23 mouse cellular contexts compared by ENCODE assay signal in the genomic region with DNA sequence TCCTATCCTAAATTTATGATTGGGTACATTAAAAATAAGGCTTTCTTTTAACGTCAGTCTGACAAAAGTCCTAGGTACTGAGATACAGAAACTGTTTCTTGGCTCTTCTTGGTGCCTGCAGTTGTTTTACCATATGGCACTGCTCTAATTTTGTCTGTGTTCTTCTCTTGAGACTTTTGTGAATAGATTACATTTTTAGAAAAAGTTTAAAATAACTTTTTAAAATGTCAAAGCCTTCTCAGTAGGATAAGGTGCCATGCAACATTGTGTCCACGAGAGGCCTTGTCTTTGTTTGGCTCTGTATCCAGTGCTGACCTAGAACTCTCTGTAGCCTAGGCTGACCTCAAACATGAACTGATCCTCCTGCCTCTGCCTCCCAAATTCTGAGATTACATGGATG.
A peak's percentile ranks its signal among the peaks of the same experiment; 100 is the strongest.
DNase-seq lines count a peak whose midpoint lies in the region; ATAC-seq and TF ChIP-seq lines count a peak whose summit lies in the region.
"Had no signal": no experiment of that assay in that cellular context is flagged by ENCODE, and none has a peak within 500 bp of the region (broad histone marks: within the 10 kb centered on the region; RNA-seq: fewer than 3 reads in every experiment).

No protein-coding gene starts in this region.

- no peak overlapping the region for H3K4me3 ChIP-seq in heart, adult 2 months
- no peak overlapping the region for H3K4me3 ChIP-seq in layer of hippocampus, adult 2 months
- H3K4me3 ChIP-seq in kidney, embryonic 16.5 days (ENCODE audit: low read length): no peak overlapping the region
- H3K4me3 ChIP-seq: embryonic facial prominence, embryonic 10.5 days; forebrain, embryonic 12.5 days; hindbrain, embryonic 15.5 days; kidney, embryonic 15.5 days; limb, embryonic 13.5 days; lung, embryonic 15.5 days; midbrain, embryonic 10.5 days; stomach, embryonic 15.5 days had no signal

- H3K27me3 ChIP-seq in heart, adult 2 months (ENCODE audit: control insufficient read depth, insufficient read depth, low read length): no peaks in the 10 kb centered on the region
- H3K27me3 ChIP-seq in kidney, embryonic 16.5 days (ENCODE audit: insufficient read depth, low read length): no peaks in the 10 kb centered on the region
- H3K27me3 ChIP-seq: forebrain, embryonic 12.5 days; hindbrain, embryonic 15.5 days; kidney, embryonic 15.5 days; limb, embryonic 13.5 days; lung, embryonic 15.5 days; stomach, embryonic 15.5 days had no signal

- H3K27ac ChIP-seq in heart, adult 2 months: no peak overlapping the region; the same call in 1 of the 2 replicates
- peak overlapping the region; percentile 66 for H3K27ac ChIP-seq in layer of hippocampus, adult 2 months
- no peak overlapping the region for H3K27ac ChIP-seq in kidney, embryonic 16.5 days (ENCODE audit: low read length)
- H3K27ac ChIP-seq: embryonic facial prominence, embryonic 10.5 days; forebrain, embryonic 12.5 days; hindbrain, embryonic 15.5 days; kidney, embryonic 15.5 days; limb, embryonic 13.5 days; liver, embryonic 14.5 days; lung, embryonic 15.5 days; midbrain, embryonic 10.5 days; stomach, embryonic 15.5 days had no signal

- no peak overlapping the region for H3K9ac ChIP-seq in heart, adult 2 months (ENCODE audit: low read depth, low read length)
- no peak overlapping the region for H3K9ac ChIP-seq in kidney, embryonic 16.5 days (replicated peaks; ENCODE audit: low read length)
- H3K9ac ChIP-seq: forebrain, embryonic 12.5 days; hindbrain, embryonic 15.5 days; kidney, embryonic 15.5 days; limb, embryonic 13.5 days; liver, embryonic 14.5 days; lung, embryonic 15.5 days; stomach, embryonic 15.5 days had no signal

- no peak for TF ChIP-seq POLR2A in heart, adult 2 months (IDR thresholded peaks at IDR 0.05; ENCODE audit: insufficient read depth, low read depth, low read length)

- intact Hi-C loops in heart, adult 2 months (cut with DNase I): no loop called here
- intact Hi-C loops in left cerebral cortex, postnatal 14 days (cut with DNase I): no loop called here

- no peaks in the 10 kb centered on the region for H3K4me1 ChIP-seq in heart, adult 2 months (ENCODE audit: control insufficient read depth, insufficient read depth, low read length)
- H3K4me1 ChIP-seq in kidney, embryonic 16.5 days (ENCODE audit: insufficient read depth, low read length): no peaks in the 10 kb centered on the region
- H3K4me1 ChIP-seq: forebrain, embryonic 12.5 days; hindbrain, embryonic 15.5 days; kidney, embryonic 15.5 days; limb, embryonic 13.5 days; lung, embryonic 15.5 days; midbrain, embryonic 10.5 days; stomach, embryonic 15.5 days had no signal

- H3K36me3 ChIP-seq in heart, adult 2 months (ENCODE audit: control insufficient read depth, insufficient read depth, low read length): peaks cover 2% of the 10 kb centered on the region; the same call in 1 of the 2 replicates
- H3K36me3 ChIP-seq in kidney, embryonic 16.5 days (ENCODE audit: insufficient read depth, low read length): no peaks in the 10 kb centered on the region
- H3K36me3 ChIP-seq: embryonic facial prominence, embryonic 10.5 days; forebrain, embryonic 12.5 days; hindbrain, embryonic 15.5 days; kidney, embryonic 15.5 days; limb, embryonic 13.5 days; lung, embryonic 15.5 days; midbrain, embryonic 10.5 days; stomach, embryonic 15.5 days had no signal

- no peak for DNase-seq in heart, adult 2 months
- DNase-seq in heart, adult 11 months: no peak
- DNase-seq in brain, adult 2 months (ENCODE audit: low read depth, low spot score): peak; percentile 88
- DNase-seq in layer of hippocampus, adult 2 months (ENCODE audit: low spot score in 2 of 2): peak; percentile 22 to 55
- peak; percentile 44 to 57 for DNase-seq in left cerebral cortex, postnatal 14 days (ENCODE audit: low spot score in 2 of 2)
- DNase-seq: adrenal gland, postnatal 36 days; cerebellum, adult 8-10 months; gastrocnemius, postnatal 10 days; heart, adult 18-20 months; heart, postnatal 36 days; lung, postnatal 4 days had no signal

- H3K4me2 ChIP-seq in kidney, embryonic 16.5 days (replicated peaks; ENCODE audit: low read depth, low read length): no peak overlapping the region
- H3K4me2 ChIP-seq: forebrain, embryonic 12.5 days; hindbrain, embryonic 15.5 days; kidney, embryonic 15.5 days; limb, embryonic 13.5 days; lung, embryonic 15.5 days; stomach, embryonic 15.5 days had no signal

- TF ChIP-seq EP300 in heart, adult 2 months (IDR thresholded peaks at IDR 0.05; ENCODE audit: insufficient read depth, low read depth, low read length): no peak

- TF ChIP-seq CTCF in heart, adult 2 months (IDR thresholded peaks at IDR 0.05): 0 out of 2 replicates have a peak, but pooled peaks have one; percentile 2
- TF ChIP-seq CTCF in layer of hippocampus, adult 2 months (conservative IDR thresholded peaks at IDR 0.05): peak; percentile 30

- 74% methylated on average over 2 of the region's 2 CpGs for WGBS in heart, adult 2 months
- WGBS in kidney, embryonic 16.5 days: 83% methylated on average over 2 of the region's 2 CpGs

- no peaks in the 10 kb centered on the region for H3K79me2 ChIP-seq in heart, adult 2 months (replicated peaks; ENCODE audit: control insufficient read depth, insufficient read depth, low read length)

- no peaks in the 10 kb centered on the region for H3K9me3 ChIP-seq in kidney, embryonic 16.5 days (ENCODE audit: low read length)
- H3K9me3 ChIP-seq: embryonic facial prominence, embryonic 10.5 days; forebrain, embryonic 12.5 days; hindbrain, embryonic 15.5 days; kidney, embryonic 15.5 days; limb, embryonic 13.5 days; lung, embryonic 15.5 days; midbrain, embryonic 10.5 days; stomach, embryonic 15.5 days had no signal

- no peak for ATAC-seq in kidney, embryonic 16.5 days (ENCODE audit: low FRiP score, low TSS enrichment)
- no peak for ATAC-seq in monocyte, adult 5-6 weeks (replicated peaks; ENCODE audit: insufficient number of reproducible peaks, low FRiP score, low TSS enrichment, poor library complexity, severe bottlenecking)
- ATAC-seq: intestine, postnatal 0 days had no signal

Comparison
In these comparisons a context has a peak if more than half of its experiments do, and no peak if none do; other contexts are left out.
1. DNase-seq: peak in brain, adult 2 months (single experiment), layer of hippocampus, adult 2 months (2 of 2) and left cerebral cortex, postnatal 14 days (2 of 2); none in heart, adult 2 months (0 of 2) and heart, adult 11 months (single experiment).